ENCODE assay signal across 11 mouse cellular contexts in genomic region chr9:119510902-119511301, GRCm38 (mm10).
A peak's percentile ranks its signal among the peaks of the same experiment; 100 is the strongest.
DNase-seq lines count a peak whose midpoint lies in the region; ATAC-seq lines count a peak whose summit lies in the region.
"Had no signal": no experiment of that assay in that cellular context is flagged by ENCODE, and none has a peak within 500 bp of the region (broad histone marks: within the 10 kb centered on the region; RNA-seq: fewer than 3 reads in every experiment).

No protein-coding gene starts in this region.

- H3K4me2 ChIP-seq in neural tube, embryonic 14.5 days (ENCODE audit: low read depth, low read length): no peak overlapping the region

- 73% methylated on average over 6 of the region's 6 CpGs for WGBS in heart, embryonic 10.5 days
- 57% methylated on average over 6 of the region's 6 CpGs for WGBS in neural tube, embryonic 14.5 days

- H3K9me3 ChIP-seq in heart, embryonic 10.5 days: peaks cover 4% of the 10 kb centered on the region
- no peaks in the 10 kb centered on the region for H3K9me3 ChIP-seq in neural tube, embryonic 14.5 days (ENCODE audit: control insufficient read depth, low read length)

- 0 out of 2 replicates have a peak overlapping the region, but pooled peaks have one; percentile 29 for H3K27ac ChIP-seq in heart, embryonic 10.5 days
- no peak overlapping the region for H3K27ac ChIP-seq in neural tube, embryonic 14.5 days (ENCODE audit: low read depth, low read length)
- H3K27ac ChIP-seq: macrophage had no signal

- peak; percentile 68; the same call in 1 of the 2 replicates for ATAC-seq in neural tube, embryonic 14.5 days (ENCODE audit: low read depth)

- no peak overlapping the region for H3K4me3 ChIP-seq in heart, embryonic 10.5 days
- no peak overlapping the region for H3K4me3 ChIP-seq in neural tube, embryonic 14.5 days (ENCODE audit: low read depth, low read length)
- H3K4me3 ChIP-seq: erythroblast, embryonic 14.5 days had no signal

- H3K9ac ChIP-seq in neural tube, embryonic 14.5 days (replicated peaks; ENCODE audit: low read depth, low read length): no peak overlapping the region

- H3K4me1 ChIP-seq in heart, embryonic 10.5 days: peaks cover 13% of the 10 kb centered on the region
- no peaks in the 10 kb centered on the region for H3K4me1 ChIP-seq in neural tube, embryonic 14.5 days (ENCODE audit: control insufficient read depth, insufficient read depth, low read length)

- no peak for DNase-seq in heart, embryonic 10.5 days (ENCODE audit: low spot score)
- DNase-seq in heart, adult 11 months: no peak
- DNase-seq in neural tube, embryonic 10.5 days (ENCODE audit: extremely low spot score, low spot score): no peak
- DNase-seq in layer of hippocampus, adult 8-10 months (ENCODE audit: low spot score in 2 of 2): peak; percentile 56 to 58
- DNase-seq in right cerebral cortex, postnatal 4 days: peak; percentile 48
- no peak for DNase-seq in adrenal gland, adult 2 months
- DNase-seq in adrenal gland, postnatal 4 days (ENCODE audit: low spot score in 2 of 2): no peak
- DNase-seq: adrenal gland, adult 8-10 months had no signal

- H3K36me3 ChIP-seq in heart, embryonic 10.5 days: peaks cover 65% of the 10 kb centered on the region
- H3K36me3 ChIP-seq in neural tube, embryonic 14.5 days (ENCODE audit: control insufficient read depth, insufficient read depth, low read length): no peaks in the 10 kb centered on the region

- H3K27me3 ChIP-seq in heart, embryonic 10.5 days (ENCODE audit: insufficient read depth, poor library complexity, severe bottlenecking): peaks cover 8% of the 10 kb centered on the region
- H3K27me3 ChIP-seq in neural tube, embryonic 14.5 days (ENCODE audit: control insufficient read depth, insufficient read depth, low read length): no peaks in the 10 kb centered on the region

Comparison
In these comparisons a context has a peak if more than half of its experiments do, and no peak if none do; other contexts are left out.
1. DNase-seq: peak in layer of hippocampus, adult 8-10 months (2 of 2) and right cerebral cortex, postnatal 4 days (single experiment); none in heart, embryonic 10.5 days (single experiment), heart, adult 11 months (single experiment), neural tube, embryonic 10.5 days (single experiment), adrenal gland, adult 2 months (single experiment) and adrenal gland, postnatal 4 days (0 of 2).